Mouse (Mus musculus): ENCODE data around the gene Krt23.

DNA sequence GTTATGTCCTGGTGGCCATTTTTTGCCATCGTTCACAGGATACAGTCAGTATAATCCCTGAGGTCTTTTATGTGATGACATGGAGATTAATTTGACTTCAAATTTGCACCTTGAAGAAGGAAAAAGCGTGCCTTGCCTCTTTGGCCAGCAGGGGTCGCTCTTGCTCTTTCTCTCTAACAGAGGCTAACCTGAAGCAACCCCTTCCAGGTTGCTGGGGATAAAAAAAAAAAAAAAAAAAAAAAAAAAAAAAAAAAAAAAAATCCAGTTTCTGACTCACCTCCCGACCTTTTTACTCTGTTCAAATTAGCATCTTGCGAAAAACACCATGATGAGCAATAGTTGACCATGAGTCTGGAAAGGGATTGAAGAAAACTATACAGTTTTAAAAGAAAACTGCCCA, 28.1 kb downstream of the Krt23 start:
- TF ChIP-seq CTCF (IDR thresholded peaks at IDR 0.05; ENCODE audit: low read depth, low read length) (peak; percentile 56), GATA1 (IDR thresholded peaks at IDR 0.05; ENCODE audit: borderline replicate concordance, low read length) (no peak), TAL1 (conservative IDR thresholded peaks at IDR 0.05; ENCODE audit: low read depth, low read length) (no peak)
